Mouse (Mus musculus) forebrain, embryonic 16.5 days (tissue): ENCODE measurements at regions not wholly inside any gene's neighbourhood (a gene's known extent, or its start where the extent isn't known, plus 50 kb on each side); places are given as distances from the start of the nearest gene placed in this dataset.

Experiments
- ATAC-seq: fragments of 200-750 bp; cut with Nextera tagmentation; 2 replicates; pipeline ENCODE4 v1.8.0; 2017; ENCODE audit warnings: mild to moderate bottlenecking, moderate library complexity
- H3K27ac ChIP-seq: fragments of 300-500 bp; sonication (generic); 2 replicates; pipeline ENCODE4 v1.5.1; 2014; ENCODE audit warnings: low read length, control low read depth
- H3K27me3 ChIP-seq: fragments of 300-500 bp; sonication (generic); replicated peaks from 2 replicates; pipeline ENCODE4 v1.6.1; 2014; ENCODE audit warnings: low read length; ENCODE audit not compliant: control insufficient read depth, insufficient read depth
- H3K36me3 ChIP-seq: fragments of 300-500 bp; sonication (generic); 2 replicates; pipeline ENCODE4 v1.6.1; 2014; ENCODE audit not compliant: control insufficient read depth, insufficient read depth
- H3K4me1 ChIP-seq: fragments of 300-500 bp; sonication (generic); replicated peaks from 2 replicates; pipeline ENCODE4 v1.6.1; 2014; ENCODE audit warnings: low read length; ENCODE audit not compliant: control insufficient read depth, insufficient read depth
- H3K4me2 ChIP-seq: fragments of 300-500 bp; sonication (generic); 2 replicates; pipeline ENCODE4 v1.6.1; 2014; ENCODE audit warnings: mild to moderate bottlenecking, low read length, control low read depth
- H3K4me3 ChIP-seq: fragments of 300-500 bp; sonication (generic); replicated peaks from 2 replicates; pipeline ENCODE4 v1.5.1; 2014; ENCODE audit warnings: mild to moderate bottlenecking, low read length, control low read depth
- H3K9ac ChIP-seq: fragments of 300-500 bp; sonication (generic); replicated peaks from 2 replicates; pipeline ENCODE4 v1.6.1; 2014; ENCODE audit warnings: low read depth, low read length, control low read depth
- H3K9me3 ChIP-seq: fragments of 300-500 bp; sonication (generic); 2 replicates; pipeline ENCODE4 v1.6.1; 2016; ENCODE audit warnings: low read length; ENCODE audit not compliant: control insufficient read depth
- WGBS: fragments of 180-500 bp; shearing (Covaris S2); extraction: QIAGEN DNeasy Blood & Tissue Kit; methylation state at CpG from one replicate; pipeline ENCODE4 v1.1.7; 2014; 5-methylcytosine and 5-hydroxymethylcytosine counted together

GRCm38 (mm10) chr11:48378044-48378443 lies 389.3 kb upstream of the Sgcd start:
- Histone ChIP-seq H3K4me3 (no peak overlapping the region), H3K4me2 (no peak overlapping the region), H3K9ac (no peak overlapping the region), H3K9me3 (no peaks in the 10 kb centered on the region), H3K4me1 (0 out of 2 replicates have a peak, but pooled peaks cover 2% of the 10 kb centered on the region), H3K27ac (no peak overlapping the region), H3K36me3 (no peaks in the 10 kb centered on the region), H3K27me3 (no peaks in the 10 kb centered on the region)
- no peak for ATAC-seq
- WGBS = 79% methylated on average over 4 of the region's 4 CpGs

- Histone ChIP-seq H3K9ac (no peak overlapping the region), H3K36me3 (no peaks in the 10 kb centered on the region), H3K9me3 (no peaks in the 10 kb centered on the region), H3K4me3 (no peak overlapping the region), H3K27me3 (no peaks in the 10 kb centered on the region), H3K4me1 (0 out of 2 replicates have a peak, but pooled peaks cover 2% of the 10 kb centered on the region), H3K4me2 (no peak overlapping the region), H3K27ac (no peak overlapping the region)
- no peak for ATAC-seq
These were observed 388.5 kb upstream of the Sgcd start for GRCm38 (mm10) chr11:48377269-48377668.

GRCm38 (mm10) chr11:48351349-48352023 lies 362.7 kb upstream of the Sgcd start:
- Histone ChIP-seq H3K4me3 (no peak overlapping the region), H3K9ac (no peak overlapping the region), H3K27ac (no peak overlapping the region), H3K4me1 (no peaks in the 10 kb centered on the region), H3K36me3 (no peaks in the 10 kb centered on the region), H3K4me2 (no peak overlapping the region), H3K27me3 (no peaks in the 10 kb centered on the region), H3K9me3 (no peaks in the 10 kb centered on the region)
- WGBS = 32% methylated on average over 4 of the region's 4 CpGs
- no peak for ATAC-seq

- H3K36me3 ChIP-seq = no peaks in the 10 kb centered on the region
- 85% methylated on average over 1 of the region's 1 CpGs for WGBS
- ATAC-seq = no peak
- H3K9me3 ChIP-seq = no peaks in the 10 kb centered on the region
- no peaks in the 10 kb centered on the region for H3K4me1 ChIP-seq
- no peak overlapping the region for H3K27ac ChIP-seq
- H3K4me2 ChIP-seq = no peak overlapping the region
- no peak overlapping the region for H3K9ac ChIP-seq
- H3K27me3 ChIP-seq = no peaks in the 10 kb centered on the region
- H3K4me3 ChIP-seq = no peak overlapping the region
These were observed 325.7 kb upstream of the Sgcd start for GRCm38 (mm10) chr11:48314500-48314899.

- H3K4me1 ChIP-seq = no peaks in the 10 kb centered on the region
- no peak for ATAC-seq
- no peak overlapping the region for H3K4me3 ChIP-seq
- no peaks in the 10 kb centered on the region for H3K27me3 ChIP-seq
- 84% methylated on average over 3 of the region's 3 CpGs for WGBS
- no peaks in the 10 kb centered on the region for H3K36me3 ChIP-seq
- H3K9me3 ChIP-seq = no peaks in the 10 kb centered on the region
- H3K27ac ChIP-seq = no peak overlapping the region
- H3K4me2 ChIP-seq = no peak overlapping the region
- no peak overlapping the region for H3K9ac ChIP-seq
These were observed 306.6 kb upstream of the Sgcd start for GRCm38 (mm10) chr11:48295370-48295769.

GRCm38 (mm10) chr11:48262492-48262891 lies 273.7 kb upstream of the Sgcd start:
- ATAC-seq = 0 out of 2 replicates have a peak, but pooled peaks have one; percentile 26
- Histone ChIP-seq H3K4me3 (no peak overlapping the region), H3K4me1 (no peaks in the 10 kb centered on the region), H3K27ac (no peak overlapping the region), H3K9ac (no peak overlapping the region), H3K4me2 (no peak overlapping the region), H3K27me3 (no peaks in the 10 kb centered on the region), H3K36me3 (no peaks in the 10 kb centered on the region), H3K9me3 (no peaks in the 10 kb centered on the region)
- WGBS = 51% methylated on average over 3 of the region's 3 CpGs

GRCm38 (mm10) chr11:48261089-48261488 lies 272.3 kb upstream of the Sgcd start:
- no peak overlapping the region for H3K4me3 ChIP-seq
- H3K27me3 ChIP-seq = no peaks in the 10 kb centered on the region
- 48% methylated on average over 1 of the region's 1 CpGs for WGBS
- H3K4me2 ChIP-seq = no peak overlapping the region
- no peak overlapping the region for H3K9ac ChIP-seq
- ATAC-seq = no peak; the same call in 1 of the 2 replicates
- no peaks in the 10 kb centered on the region for H3K36me3 ChIP-seq
- H3K9me3 ChIP-seq = no peaks in the 10 kb centered on the region
- H3K4me1 ChIP-seq = no peaks in the 10 kb centered on the region
- no peak overlapping the region for H3K27ac ChIP-seq

GRCm38 (mm10) chr11:48250678-48251317 lies 262.0 kb upstream of the Sgcd start:
- H3K27ac ChIP-seq = no peak overlapping the region
- ATAC-seq = peak; percentile 62; the same call in 1 of the 2 replicates
- 23% methylated on average over 4 of the region's 4 CpGs for WGBS

GRCm38 (mm10) chr11:48249315-48249714 lies 260.5 kb upstream of the Sgcd start:
- Histone ChIP-seq H3K4me2 (no peak overlapping the region), H3K27ac (no peak overlapping the region), H3K9ac (no peak overlapping the region), H3K27me3 (no peaks in the 10 kb centered on the region), H3K36me3 (no peaks in the 10 kb centered on the region), H3K4me3 (no peak overlapping the region), H3K4me1 (peaks cover 4% of the 10 kb centered on the region; the same call in 1 of the 2 replicates), H3K9me3 (no peaks in the 10 kb centered on the region)
- ATAC-seq = no peak
- 91% methylated on average over 1 of the region's 1 CpGs for WGBS

More at GRCm38 (mm10) chr11:48250678-48251317, 262.0 kb upstream of the Sgcd start:
- Histone ChIP-seq H3K4me2 (no peak overlapping the region), H3K27me3 (no peaks in the 10 kb centered on the region), H3K9me3 (no peaks in the 10 kb centered on the region), H3K36me3 (no peaks in the 10 kb centered on the region), H3K4me1 (peaks cover 4% of the 10 kb centered on the region; the same call in 1 of the 2 replicates), H3K9ac (no peak overlapping the region), H3K4me3 (no peak overlapping the region)
